In the genomic region with DNA sequence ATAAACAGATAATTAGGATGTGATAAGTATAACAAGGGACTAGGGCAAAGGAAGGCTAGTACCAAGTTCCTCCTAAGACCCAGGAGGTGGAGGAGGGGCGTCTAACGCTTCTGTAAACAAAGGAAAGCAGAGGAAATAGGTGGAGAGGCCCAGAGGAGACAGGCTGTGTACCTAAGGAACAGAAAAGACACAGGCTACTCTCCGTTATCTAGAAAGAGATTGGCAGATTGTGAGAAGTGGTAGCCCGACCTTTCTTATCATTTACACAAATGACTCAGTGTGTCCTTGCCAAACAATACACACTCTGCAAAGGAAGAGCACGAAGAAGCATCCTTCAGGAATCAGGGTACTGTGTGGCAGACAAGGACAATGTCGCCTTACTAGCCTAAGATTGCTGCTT, we compare ENCODE assay signal across 25 mouse cellular contexts.
DNase-seq lines count a peak whose midpoint lies in the region; ATAC-seq and TF ChIP-seq lines count a peak whose summit lies in the region.
"Had no signal": no experiment of that assay in that cellular context is flagged by ENCODE, and none has a peak within 500 bp of the region (broad histone marks: within the 10 kb centered on the region; RNA-seq: fewer than 3 reads in every experiment).

No protein-coding gene starts in this region.

- ATAC-seq in forebrain, postnatal 0 days: no peak
- ATAC-seq in hematopoietic stem cell, adult 5-6 weeks (replicated peaks in 1 of 2; ENCODE audit: insufficient read depth in 1 of 2, low FRiP score in 2 of 2, low TSS enrichment in 1 of 2, low read depth in 1 of 2, poor library complexity in 2 of 2, severe bottlenecking in 2 of 2): peak; percentile 33 to 39; a peak in 1 of 4 replicates
- ATAC-seq: activated CD4-positive, CD25-positive, alpha-beta regulatory T cell, adult 4 months; forebrain, embryonic 14.5 days had no signal

- peak overlapping the region; percentile 32; the same call in 1 of the 2 replicates for H3K27ac ChIP-seq in forebrain, embryonic 10.5 days
- H3K27ac ChIP-seq in forebrain, postnatal 0 days (ENCODE audit: low read depth, low read length): no peak overlapping the region
- H3K27ac ChIP-seq: heart, embryonic 15.5 days; hindbrain, embryonic 10.5 days; limb, embryonic 12.5 days; liver, embryonic 13.5 days; macrophage; midbrain, embryonic 12.5 days had no signal

- no peaks in the 10 kb centered on the region for H3K27me3 ChIP-seq in forebrain, embryonic 10.5 days (ENCODE audit: poor library complexity, severe bottlenecking)
- H3K27me3 ChIP-seq in forebrain, postnatal 0 days (ENCODE audit: insufficient read depth, low read length): no peaks in the 10 kb centered on the region
- H3K27me3 ChIP-seq: heart, embryonic 15.5 days; limb, embryonic 12.5 days; liver, embryonic 13.5 days; midbrain, embryonic 12.5 days had no signal

- no peak overlapping the region for H3K9ac ChIP-seq in forebrain, postnatal 0 days
- H3K9ac ChIP-seq: heart, embryonic 15.5 days; limb, embryonic 12.5 days; liver, embryonic 13.5 days; midbrain, embryonic 12.5 days had no signal

- 47% methylated on average over 6 of the region's 6 CpGs for WGBS in forebrain, embryonic 10.5 days
- WGBS in forebrain, postnatal 0 days: 46% methylated on average over 6 of the region's 6 CpGs

- H3K4me1 ChIP-seq in forebrain, embryonic 10.5 days: peaks cover 31% of the 10 kb centered on the region
- peaks cover 11% of the 10 kb centered on the region for H3K4me1 ChIP-seq in forebrain, postnatal 0 days (ENCODE audit: insufficient read depth)

- DNase-seq in forebrain, embryonic 10.5 days (ENCODE audit: extremely low spot score, low spot score): no peak
- no peak for DNase-seq in forebrain, postnatal 0 days
- peak; percentile 42 for DNase-seq in ES-CJ7 (ENCODE audit: low read depth, low spot score)
- DNase-seq in lung, postnatal 36 days: peak; percentile 80
- DNase-seq in thymus, postnatal 0 days (ENCODE audit: low spot score): no peak
- DNase-seq in liver: no peak
- no peak for DNase-seq in right cerebral cortex, adult 18-20 months
- DNase-seq: adrenal gland, postnatal 25 days; cerebellum, adult 11 months; cerebellum, postnatal 10 days; heart, adult 18-20 months; kidney, adult 9 months; kidney, postnatal 36 days; layer of hippocampus, adult 9-11 months; liver, embryonic 13.5 days; thymus, postnatal 25 days had no signal

- H3K4me2 ChIP-seq in forebrain, postnatal 0 days (ENCODE audit: low read depth): no peak overlapping the region
- H3K4me2 ChIP-seq: heart, embryonic 15.5 days; limb, embryonic 12.5 days; liver, embryonic 13.5 days; midbrain, embryonic 12.5 days had no signal

- H3K36me3 ChIP-seq in forebrain, embryonic 10.5 days (replicated peaks): no peaks in the 10 kb centered on the region
- H3K36me3 ChIP-seq in forebrain, postnatal 0 days (ENCODE audit: insufficient read depth): no peaks in the 10 kb centered on the region
- H3K36me3 ChIP-seq: heart, embryonic 15.5 days; hindbrain, embryonic 10.5 days; limb, embryonic 12.5 days; liver, embryonic 13.5 days; midbrain, embryonic 12.5 days had no signal

- H3K9me3 ChIP-seq in forebrain, embryonic 10.5 days: no peaks in the 10 kb centered on the region
- no peaks in the 10 kb centered on the region for H3K9me3 ChIP-seq in forebrain, postnatal 0 days (ENCODE audit: low read length)
- H3K9me3 ChIP-seq: heart, embryonic 15.5 days; hindbrain, embryonic 10.5 days; limb, embryonic 12.5 days; liver, embryonic 13.5 days; midbrain, embryonic 12.5 days had no signal

- TF ChIP-seq CTCF in forebrain, postnatal 0 days (IDR thresholded peaks at IDR 0.05; ENCODE audit: low read depth): no peak

- no peak overlapping the region for H3K4me3 ChIP-seq in forebrain, embryonic 10.5 days
- H3K4me3 ChIP-seq in forebrain, postnatal 0 days (ENCODE audit: low read depth, low read length): no peak overlapping the region
- H3K4me3 ChIP-seq: erythroblast, embryonic 14.5 days; heart, embryonic 15.5 days; hindbrain, embryonic 10.5 days; limb, embryonic 12.5 days; liver, embryonic 13.5 days; midbrain, embryonic 12.5 days had no signal

Comparison
In these comparisons a context has a peak if more than half of its experiments do, and no peak if none do; other contexts are left out.
1. DNase-seq: peak in ES-CJ7 (single experiment) and lung, postnatal 36 days (single experiment); none in forebrain, embryonic 10.5 days (single experiment), forebrain, postnatal 0 days (single experiment), thymus, postnatal 0 days (single experiment), liver (single experiment) and right cerebral cortex, adult 18-20 months (single experiment).